Mouse (Mus musculus) lung, postnatal 4 days (tissue): Measurements from ENCODE around the gene Slc48a1.

Experiments used
- DNase-seq, 2 experiments: peaks; one replicate each; pipeline ENCODE4 v3.0.0; 2021

Gene Slc48a1

DNA sequence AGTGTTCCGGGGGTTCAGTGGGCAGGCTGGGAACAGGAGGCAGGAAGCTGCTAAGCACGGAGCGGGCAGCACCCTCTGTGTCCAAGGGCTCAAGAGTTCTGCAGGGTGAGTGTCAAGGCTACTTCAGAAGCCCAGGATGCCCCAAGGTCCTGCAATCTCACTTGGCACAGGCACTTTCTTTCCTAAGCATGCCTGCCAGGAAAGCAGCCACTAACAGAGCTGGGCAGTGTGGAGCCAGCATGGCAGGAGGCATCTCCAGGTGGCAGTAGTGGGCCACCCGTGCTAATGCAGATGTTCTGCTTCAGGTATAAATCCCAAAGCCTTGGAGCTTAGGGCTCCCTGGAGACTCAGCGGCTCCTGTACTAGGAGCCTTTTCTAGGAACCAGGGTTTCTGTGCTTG lies 31.6 kb downstream of the Slc48a1 start:
- peak; percentile 57 to 66 for DNase-seq

DNA sequence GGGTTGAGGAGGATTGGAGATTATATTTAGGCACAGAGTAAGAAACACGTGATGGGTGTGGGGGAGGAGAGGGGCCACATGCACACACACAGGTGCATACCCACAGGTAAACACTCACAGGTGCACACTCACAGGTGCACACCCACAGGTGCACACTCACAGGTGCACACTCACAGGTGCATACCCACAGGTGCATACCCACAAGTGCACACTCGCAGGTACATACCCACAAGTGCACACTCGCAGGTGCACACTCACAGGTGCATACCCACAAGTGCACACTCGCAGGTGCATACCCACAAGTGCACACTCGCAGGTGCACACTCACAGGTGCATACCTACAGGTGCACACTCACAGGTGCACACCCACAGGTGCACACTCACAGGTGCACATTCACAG lies 32.1 kb downstream of the Slc48a1 start:
- DNase-seq = no peak

DNA sequence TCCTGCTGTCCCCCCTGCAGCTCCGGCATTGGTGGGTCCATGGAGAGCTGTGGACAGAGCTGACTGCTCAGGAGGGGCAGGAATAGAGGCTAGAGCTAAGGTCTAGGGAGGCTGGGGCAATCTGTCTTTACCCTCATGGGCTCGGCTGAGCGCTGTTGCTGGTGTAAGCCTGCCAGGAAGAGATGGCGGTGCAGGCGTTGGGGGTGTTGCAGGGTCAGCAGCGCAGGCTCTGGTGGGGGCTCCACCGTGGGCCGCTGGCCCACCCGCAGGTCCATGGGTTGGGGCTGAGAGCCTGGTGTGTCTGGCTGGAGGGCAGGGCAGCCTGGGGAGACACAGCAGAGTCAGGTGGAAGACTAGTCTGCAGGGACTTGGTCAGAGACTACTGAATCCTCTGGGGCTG lies 33.0 kb downstream of the Slc48a1 start:
- no peak for DNase-seq

DNA sequence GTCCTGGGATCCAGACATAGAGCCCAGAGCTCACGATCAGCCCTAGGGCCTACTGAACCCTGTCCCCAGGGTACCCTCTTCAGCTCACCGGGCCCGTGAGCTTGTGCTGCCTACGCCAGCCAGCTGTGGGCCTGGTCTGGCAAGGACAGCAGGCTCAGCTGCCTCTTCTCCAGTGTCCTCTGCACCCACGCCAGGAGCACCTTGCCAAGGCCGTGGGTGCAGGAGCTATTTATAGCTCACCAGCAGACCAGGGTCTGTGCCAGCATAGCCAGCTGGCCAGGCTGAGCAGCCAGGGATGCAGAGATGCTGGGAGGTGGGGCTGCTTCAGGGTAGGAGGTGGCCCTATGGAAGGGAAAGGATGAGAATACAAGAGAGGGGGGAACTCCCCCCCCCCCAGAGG lies 33.8 kb downstream of the Slc48a1 start:
- peak in 1 of 2 experiments; percentile 80 for DNase-seq

DNA sequence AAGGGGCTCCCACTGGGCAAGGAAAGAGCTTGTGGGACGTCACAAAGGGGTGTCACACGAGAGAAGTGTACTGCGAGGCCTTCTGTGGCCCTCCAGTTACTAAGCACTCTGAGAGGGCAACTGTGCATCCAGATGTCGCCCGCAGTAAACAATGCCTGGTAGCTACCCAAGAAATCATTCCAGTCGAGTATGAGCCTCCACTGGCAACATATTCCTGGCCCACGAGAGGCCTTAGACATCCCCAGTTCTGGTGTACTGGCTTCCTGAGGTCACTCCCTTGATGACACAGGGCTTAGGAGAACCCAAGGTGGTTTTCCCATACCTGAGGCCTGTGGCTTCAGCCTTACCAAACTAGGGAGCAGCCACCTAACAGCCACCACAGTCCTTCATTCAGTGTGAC lies 34.6 kb downstream of the Slc48a1 start:
- no peak for DNase-seq

DNA sequence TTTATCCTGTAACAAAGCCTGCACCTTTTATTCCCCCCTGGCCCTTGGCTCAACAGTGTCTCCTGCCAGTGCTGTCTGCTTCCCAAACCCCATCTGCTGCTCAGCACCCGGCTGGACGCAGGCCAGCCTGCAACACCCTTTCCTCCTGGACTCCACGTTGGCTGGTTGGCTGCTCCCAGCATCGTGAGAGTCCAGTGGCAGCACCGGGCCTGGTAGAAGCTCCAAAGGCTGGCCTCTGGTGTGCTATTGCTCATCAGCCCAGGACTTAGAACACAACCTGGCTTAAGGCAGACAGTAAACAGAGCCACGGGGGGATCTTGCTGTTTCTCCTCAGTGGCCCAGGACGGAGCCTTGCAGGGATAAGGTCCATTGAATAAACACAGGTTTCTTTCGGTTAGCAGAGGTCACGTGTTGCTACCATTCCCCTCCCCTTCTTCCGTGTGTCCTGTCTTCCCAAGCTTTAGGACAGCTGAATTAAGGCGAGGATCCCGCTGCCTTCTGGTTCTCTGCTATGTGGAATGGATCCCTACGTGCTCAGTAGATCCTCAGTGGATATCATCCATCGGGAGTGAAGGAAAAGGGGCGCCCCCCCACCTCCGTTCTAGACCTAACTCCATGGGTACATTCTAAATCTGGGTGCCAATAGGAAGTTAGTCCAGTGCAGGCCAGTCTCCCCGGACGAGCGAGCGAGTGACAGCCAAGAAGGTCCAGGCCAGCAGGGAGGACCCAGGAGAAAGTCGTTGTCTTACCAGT lies 35.3 kb downstream of the Slc48a1 start:
- peak; percentile 66 to 80 for DNase-seq

DNA sequence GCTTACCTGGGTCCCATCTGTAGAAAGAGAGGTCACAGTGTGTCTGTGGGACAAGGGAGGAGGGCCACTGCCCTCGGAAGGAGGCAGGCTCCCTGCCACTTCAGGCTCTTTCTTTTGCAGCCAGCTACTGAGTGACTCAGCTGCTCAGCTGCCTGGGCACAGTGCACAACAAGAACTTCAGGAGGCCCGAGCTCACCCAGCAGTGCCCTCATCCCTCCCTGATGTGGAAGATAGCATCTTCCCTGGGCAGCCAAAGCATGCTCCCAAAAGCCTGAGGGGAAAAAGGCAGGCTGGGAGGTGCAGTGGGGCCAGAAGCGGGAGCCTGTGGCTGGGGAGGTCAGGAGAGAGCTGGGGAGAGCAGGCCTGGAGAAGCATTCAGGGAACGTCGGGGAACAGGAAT lies 36.4 kb downstream of the Slc48a1 start:
- DNase-seq = no peak

DNA sequence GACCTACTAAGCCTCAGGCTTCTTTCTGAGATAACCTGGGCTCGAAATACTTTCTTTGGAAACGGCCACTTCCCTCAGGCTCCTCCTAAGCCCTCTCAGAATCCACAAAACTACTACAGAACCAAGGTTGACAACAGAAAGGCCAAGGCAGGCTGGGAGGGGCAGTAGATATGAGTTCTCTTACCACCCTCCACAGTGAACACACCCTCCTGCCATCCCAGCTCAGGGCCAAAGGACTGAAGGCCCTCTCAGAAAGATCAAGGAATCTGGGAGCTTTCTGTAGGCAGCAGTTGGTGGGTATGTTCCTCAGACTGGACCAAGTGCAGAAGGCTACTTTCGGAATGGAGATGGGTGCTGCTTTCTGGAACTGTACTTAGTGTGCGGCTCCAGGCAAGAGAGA lies 36.9 kb downstream of the Slc48a1 start:
- no peak for DNase-seq

DNA sequence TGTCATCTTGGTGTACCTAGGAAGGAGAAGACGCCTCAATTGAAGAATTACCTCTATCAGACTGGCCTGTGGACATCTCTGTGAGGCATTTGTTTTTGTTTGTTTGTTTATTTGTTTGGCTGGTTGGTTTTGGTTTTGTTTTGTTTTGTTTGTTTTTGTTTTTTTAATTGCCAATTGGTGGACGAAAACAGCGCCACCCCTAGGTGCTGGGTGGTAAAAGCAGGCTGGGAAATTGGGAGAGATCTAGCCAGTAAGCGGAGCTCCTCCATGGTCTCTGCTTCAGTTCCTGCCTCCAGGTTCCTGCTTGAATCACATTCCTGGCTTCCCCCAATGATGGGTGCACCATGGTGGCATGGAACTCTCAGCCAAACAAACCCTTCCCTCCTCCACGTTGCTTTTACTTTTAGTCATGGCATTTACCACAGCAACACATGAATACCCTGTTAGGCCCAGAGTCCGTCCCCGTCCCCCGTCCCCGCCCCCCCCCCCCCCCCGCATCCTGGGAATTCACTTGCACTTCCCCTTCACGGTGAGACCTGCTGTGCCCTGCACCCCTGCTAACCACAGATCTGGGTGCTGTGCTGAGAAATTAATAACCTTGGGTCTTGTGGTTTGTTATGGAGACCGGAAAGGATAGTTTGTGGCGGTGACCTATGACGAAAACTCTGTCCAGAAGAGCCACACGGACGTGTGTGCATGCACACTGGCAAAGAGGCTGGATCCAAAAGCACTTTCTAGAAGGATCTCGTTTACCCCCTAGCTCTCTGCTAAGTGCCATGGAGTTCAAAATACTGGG lies 38.1 kb downstream of the Slc48a1 start:
- no peak for DNase-seq

DNA sequence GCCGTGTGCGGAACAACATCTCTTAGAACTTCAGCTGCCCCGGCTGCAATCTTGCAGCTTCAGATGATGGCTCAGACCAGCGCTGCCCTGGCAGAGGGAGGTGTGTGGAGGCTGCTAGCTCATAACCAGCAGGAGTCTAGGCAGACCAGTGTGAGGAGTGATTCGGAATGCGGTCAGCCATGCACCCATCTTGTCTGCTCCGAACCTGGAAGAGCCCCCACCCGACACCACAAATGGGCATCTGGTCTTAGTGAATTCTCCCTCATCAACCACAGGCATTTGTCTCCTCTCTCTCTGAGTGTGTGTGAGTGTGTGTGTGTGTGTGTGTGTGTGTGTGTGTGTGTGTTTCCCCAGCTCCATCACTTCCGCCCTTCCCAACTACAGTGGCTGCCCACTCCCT lies 41.6 kb downstream of the Slc48a1 start:
- no peak for DNase-seq

DNA sequence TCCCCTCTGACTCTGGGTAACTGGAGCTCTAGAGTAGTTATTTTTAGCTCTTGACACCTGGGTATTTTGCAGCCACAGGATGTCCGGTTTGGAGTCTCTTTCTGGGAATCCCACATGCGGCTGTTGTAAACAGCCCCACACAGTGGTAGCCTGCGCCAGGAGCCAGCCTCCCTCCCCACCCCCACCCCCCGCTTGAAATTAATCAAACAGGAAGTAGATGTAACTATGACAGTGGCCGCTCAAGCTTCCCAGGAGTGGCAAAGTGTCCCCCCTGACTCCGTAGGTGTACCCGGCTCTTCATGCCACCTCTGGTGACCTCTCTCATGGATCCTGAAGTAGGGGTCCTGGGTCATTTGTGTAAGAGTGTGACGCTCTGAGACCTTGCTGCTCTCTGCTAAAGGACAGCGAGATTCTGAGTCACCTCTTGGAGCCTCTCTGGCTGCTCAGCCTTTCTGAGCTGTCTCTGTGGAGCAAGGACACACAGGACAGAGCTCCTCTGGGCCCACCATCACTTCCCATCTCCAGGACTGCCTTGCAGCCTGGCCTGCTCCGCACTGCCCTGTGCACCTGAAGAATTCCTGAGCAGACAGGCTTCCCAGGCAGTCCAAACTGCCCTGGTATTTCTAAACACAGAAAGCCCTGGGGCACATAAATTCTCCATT lies 43.1 kb downstream of the Slc48a1 start:
- DNase-seq = peak; percentile 43 to 58

DNA sequence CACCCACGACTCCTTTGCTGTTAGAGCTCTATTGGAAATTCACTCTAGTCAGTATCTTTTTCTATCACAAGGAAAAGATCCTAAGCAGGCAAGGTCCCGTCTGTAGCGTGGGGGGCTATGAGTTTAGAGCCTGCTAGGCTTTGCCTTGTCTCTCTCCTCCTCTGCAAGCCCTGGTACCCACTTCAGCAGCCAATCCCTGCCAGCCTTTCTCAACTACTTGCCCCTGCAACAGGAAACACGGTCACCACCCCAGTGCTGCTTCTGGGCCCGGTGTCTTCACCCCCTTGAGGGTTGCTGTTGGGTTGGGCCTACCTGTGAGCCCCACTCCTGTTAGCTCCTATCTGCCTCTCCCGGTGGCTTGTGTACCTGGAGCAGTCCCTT lies 43.7 kb downstream of the Slc48a1 start:
- DNase-seq = peak; percentile 43 to 65

DNA sequence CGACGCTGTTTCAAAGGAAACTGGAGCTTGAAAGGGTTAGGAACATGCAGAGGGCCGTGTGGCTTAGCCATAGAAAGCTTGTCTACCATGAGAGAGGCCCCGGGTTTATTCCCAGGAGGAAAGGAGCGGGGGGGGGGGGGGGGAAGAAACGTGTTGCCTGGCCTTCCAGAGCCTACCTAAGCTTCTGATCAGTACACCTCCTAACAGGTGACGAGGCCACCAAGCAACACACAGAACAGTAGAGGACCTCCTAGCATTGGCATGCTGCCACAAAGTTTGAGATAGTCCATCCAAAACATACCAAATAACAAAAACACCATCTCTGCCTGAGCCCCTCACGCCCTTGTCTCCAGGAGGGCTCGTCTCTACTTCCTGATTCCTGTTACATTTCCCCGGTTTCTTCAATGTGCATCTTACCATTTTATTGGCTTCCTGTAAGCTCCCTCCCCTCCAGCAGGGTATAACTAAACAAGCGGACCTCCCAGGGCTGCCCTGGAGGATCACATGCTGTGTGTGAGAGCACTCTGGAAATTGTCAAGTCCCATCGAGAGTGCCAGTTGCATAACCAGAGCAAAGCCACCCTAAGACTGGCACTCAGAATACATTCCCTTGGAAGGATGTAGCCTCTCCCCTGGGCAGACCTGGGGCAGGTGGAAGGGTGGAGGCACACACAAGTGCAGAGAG lies 44.4 kb downstream of the Slc48a1 start:
- peak; percentile 74 to 87 for DNase-seq

DNA sequence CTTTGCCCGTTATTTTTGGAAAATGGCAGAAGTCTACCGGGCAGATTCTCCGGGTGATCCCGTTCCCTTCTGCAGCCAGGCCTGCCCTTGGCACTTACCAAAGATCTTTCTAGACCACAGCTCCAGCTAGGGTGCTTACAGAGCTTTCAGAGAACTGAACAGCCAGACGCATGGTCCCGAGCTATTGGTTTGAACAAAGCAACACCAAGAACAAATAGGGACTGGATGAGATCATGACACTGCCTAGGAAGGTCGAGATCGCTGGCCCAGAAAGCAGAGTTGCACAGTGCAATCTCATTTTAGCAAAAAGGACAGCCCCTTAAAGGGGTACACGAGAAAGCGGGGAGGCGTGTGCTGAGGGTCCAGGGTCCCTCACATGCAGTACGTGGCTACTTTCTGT lies 45.2 kb downstream of the Slc48a1 start:
- DNase-seq = peak in 1 of 2 experiments; percentile 20

DNA sequence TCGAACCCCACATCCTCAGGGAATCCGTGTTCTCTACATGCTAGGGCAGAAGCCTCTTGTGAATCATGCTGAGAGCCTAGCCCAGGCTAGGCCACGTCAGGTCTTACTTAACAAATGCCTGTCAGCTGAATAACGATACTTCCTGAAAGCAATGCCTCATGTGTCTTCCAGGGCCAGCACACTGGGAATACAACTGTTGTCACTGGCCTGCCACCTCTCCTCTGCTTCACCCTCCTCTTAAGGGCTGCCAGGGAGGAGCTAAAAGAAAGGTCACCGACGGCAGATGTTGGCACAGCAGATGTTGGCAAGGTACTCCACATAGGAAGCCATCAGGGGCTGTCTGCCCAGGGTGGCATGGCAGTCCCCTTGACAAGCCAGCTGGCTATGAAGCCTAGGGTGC lies 45.7 kb downstream of the Slc48a1 start:
- DNase-seq = peak in 1 of 2 experiments; percentile 44

DNA sequence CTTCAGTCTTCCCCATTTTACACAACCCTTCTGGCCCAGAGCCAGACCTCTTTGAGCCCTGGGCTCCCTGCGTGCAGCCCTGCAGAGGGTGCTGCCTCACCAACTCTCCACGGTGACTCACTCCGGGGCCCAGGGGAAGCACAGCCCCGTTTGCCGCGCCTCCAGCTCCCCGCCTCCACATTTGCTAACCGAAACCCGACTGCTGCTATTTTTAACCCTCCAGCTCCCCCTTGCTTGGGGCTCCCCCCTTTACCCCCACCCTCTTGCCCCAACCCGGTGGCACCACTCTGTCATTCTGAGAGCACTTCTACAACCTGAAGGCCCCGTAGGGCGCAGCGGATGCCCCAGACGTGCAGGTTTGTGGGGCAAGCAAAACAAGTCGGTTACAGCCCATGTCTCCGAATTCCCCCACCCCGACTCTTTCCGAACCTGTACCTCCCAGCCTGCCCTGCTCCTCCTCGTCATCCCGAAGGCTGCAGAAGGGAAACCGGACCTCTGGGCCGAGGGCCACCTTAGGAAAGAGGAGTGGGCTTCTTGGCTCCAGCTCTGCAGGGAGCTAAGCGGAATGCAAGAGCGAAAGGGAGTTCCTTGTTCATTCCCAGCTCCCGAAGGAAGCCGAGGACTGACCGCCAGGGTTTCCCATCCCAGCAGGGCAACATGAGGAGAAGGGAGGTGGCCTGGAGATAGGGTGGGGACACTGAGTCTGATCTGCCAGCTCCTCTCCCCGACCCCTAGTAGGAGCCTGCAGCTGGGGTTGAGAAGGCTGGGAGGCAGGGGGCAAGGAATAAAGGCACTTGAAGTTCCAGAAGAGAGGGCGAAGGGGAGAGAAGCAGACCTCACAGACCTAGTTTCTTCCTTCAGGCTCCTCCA lies 47.0 kb downstream of the Slc48a1 start:
- DNase-seq = peak; percentile 93 to 95

DNA sequence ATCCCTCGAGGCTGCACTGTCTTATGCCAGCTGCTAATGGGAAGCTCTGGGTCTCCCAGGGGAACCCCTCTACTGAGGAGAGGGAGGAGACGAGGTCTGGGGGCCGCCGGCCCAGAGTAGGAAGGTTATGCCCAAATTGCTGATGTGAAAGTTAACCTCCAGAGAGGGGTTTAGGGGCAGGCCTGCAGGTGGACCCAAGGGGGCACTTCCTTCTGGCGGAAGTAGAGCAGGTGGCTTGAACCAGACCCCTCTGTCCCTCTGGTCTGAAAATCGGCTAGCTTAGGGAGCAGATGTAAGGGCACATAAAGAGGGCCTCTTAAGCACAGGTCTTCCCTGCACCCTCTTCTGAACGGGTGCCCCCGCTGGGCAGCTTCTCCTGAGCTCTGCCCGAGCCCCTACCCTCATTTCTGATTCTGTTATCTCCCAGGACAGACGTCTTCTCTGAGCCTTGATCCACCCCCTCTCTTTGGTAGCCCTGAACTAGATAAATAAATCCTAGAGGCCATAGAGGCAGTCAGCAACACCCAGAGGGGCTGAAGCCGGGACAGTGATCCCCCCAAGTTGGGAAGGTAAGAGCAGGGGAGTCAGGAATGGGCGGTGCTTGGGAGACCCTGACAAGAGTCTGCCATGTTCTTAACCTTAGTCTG lies 47.7 kb downstream of the Slc48a1 start:
- DNase-seq = peak in 1 of 2 experiments; percentile 28

DNA sequence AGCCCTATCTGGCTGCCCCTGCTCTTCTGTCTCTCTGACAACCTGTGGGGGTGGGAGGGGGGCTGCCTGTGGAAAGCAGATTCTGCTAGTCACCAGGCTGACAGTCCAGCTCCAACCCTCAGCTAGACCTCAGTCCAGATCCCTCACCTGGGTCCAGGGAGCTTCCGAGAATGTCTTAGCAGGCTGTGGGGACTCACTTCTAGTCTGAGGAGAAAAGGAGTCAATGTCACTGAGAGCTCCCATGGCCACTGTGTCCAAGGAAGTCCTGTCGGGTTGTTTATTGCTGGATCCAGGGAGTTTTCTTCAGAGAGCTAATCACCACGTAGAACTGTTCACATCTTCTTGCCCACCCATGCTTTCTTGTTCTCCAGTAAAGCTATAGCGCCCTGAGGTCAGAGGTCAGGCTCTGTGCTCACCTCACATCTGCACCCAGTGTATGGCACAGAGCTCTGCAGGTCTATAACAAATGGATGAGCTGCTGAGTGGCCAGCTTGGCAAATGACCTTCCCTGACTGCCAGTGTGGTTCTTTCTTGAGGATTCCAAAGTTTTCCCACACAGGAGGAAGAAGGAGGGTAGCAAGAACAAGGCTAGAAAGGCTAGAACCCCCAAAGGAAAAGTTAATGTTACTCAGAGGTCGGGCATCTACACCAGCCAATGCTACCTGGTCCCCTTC lies 48.4 kb downstream of the Slc48a1 start:
- DNase-seq = peak in 1 of 2 experiments; percentile 17

DNA sequence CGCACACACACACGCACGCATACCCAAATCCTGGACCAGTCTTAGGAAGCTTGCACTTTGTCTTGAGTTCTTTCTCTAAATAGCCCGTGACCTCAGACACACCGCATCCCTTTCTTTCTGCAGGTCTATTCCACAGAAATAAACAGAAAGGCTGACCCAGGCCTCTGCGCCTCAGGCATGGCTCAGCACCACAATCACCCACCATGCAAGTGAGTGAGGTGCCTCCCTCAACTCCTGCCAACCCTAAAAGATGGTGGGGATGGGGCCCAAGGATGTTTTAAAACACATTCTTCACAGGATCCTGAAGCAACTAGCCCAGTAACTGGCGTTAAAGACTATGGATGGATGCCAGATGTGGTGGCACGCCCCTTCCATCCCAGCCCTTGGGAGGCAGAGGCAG lies 49.1 kb downstream of the Slc48a1 start:
- DNase-seq = peak in 1 of 2 experiments; percentile 18

DNA sequence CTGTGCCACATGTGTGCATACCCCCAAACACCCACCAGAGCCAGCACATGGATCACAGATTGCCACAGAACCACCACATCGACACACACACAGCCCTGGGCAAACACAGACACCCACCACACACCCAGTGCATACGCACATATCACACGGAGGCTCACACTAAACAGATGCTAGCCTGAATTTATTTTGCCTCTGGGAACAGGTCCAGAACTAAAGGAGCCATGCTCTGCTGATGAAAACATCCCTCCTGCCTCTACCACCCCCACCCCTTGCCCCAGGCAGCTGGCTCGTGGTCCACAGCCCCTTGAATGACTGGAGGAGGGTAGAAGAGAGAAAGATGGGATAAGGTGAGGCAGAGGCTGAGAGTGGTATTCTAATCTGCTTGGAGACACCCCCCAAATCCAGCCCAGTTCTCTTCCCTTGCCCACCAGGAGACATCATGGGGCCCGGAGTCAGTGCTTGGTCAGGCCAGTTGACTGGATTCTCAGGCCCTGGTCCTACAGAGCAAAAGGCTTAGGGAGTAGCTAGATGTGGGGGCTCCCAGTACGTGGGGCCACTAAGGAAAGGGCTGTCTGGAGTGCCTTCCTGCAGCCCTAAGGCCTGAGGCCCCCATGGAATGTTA lies 50.0 kb downstream of the Slc48a1 start:
- no peak for DNase-seq
